Mouse (Mus musculus) right cerebral cortex, postnatal 14 days (tissue): ENCODE measurements around the gene Myo1d.
A peak's percentile ranks its signal among the peaks of the same experiment; 100 is the strongest.

Experiments used
- DNase-seq: peaks from one replicate; pipeline ENCODE4 v3.0.0; 2022

Myo1d gene

GRCm38 (mm10) chr11:80529149-80529548 is 250.7 kb downstream of the Myo1d start:
- no peak for DNase-seq

DNA sequence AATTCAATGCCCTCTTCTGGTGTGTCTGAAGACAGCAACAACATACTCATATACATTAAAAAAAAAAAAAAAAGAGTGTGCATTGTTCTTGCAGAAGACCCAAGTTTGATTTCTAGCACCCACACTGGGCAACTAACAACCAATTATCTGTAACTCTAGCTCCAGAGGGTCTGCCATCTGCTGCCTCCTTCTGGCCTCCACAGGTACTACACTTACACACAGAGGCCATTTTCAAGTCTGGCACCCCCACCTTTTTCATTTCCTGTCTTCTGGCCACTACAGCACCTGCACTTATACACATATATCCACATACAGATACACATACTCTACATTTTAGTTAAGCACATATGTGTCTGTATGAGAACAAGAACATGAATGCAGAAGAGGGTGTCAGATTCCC is 252.1 kb downstream of the Myo1d start:
- no peak for DNase-seq

DNA sequence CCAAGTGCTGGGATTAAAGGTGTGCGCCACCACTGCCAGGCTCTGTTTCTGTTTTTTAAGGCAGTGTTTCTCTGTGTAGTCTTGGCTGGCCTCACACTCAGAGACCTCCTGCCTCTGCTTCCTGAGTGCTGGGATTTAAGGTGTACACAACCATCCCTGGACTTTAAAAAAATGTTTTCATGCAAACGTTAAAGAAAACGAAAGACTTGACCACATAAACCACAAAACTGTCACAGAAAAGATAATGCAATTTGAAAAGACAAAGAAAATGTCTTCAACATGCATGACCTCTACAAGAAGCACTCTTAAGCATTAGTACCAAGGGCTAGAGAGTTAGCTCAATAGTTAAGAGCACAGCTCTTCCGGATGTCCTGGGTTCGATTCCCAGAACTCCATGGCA is 255.6 kb downstream of the Myo1d start:
- no peak for DNase-seq

- no peak for DNase-seq
Observed at GRCm38 (mm10) chr11:80523410-80523809, 256.4 kb downstream of the Myo1d start.

DNA sequence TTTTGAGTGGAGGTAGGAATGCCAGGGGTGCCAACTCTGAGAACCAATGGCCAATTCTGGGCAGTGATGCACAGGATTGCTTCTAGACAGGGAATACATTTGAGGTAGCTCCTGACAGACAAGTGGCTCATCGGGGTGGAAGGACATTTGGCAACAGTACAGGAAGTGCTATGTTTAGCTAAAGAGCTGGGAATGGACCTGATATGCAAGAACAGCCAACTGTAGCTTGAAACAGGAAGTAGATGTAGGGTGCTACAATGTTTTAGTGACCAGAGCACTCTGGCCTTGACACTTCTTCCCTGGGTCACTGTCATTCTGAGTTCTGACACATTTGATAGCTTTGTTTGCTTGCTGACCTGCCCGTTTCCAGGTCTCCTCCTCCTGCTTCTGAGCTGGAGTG is 257.0 kb downstream of the Myo1d start:
- DNase-seq = no peak

DNA sequence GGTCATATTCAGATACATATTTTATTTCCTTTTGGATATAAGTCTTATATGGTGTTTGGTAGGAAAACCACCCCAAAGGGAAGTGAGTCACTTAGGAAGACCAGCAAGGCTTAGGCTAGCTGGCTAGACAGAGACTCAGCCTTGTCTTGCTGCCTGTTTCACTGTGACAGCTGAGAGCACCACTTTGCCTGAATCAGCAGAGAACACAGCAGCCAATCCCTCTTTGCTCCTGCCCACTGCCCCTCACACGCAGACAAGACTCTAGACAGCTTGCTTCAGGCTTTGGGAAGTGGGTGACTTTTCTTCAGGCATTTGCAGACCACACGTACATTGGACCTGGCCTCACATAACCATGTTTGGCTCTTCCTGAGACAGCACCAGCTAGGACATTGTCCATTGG is 258.7 kb downstream of the Myo1d start:
- DNase-seq = no peak

DNA sequence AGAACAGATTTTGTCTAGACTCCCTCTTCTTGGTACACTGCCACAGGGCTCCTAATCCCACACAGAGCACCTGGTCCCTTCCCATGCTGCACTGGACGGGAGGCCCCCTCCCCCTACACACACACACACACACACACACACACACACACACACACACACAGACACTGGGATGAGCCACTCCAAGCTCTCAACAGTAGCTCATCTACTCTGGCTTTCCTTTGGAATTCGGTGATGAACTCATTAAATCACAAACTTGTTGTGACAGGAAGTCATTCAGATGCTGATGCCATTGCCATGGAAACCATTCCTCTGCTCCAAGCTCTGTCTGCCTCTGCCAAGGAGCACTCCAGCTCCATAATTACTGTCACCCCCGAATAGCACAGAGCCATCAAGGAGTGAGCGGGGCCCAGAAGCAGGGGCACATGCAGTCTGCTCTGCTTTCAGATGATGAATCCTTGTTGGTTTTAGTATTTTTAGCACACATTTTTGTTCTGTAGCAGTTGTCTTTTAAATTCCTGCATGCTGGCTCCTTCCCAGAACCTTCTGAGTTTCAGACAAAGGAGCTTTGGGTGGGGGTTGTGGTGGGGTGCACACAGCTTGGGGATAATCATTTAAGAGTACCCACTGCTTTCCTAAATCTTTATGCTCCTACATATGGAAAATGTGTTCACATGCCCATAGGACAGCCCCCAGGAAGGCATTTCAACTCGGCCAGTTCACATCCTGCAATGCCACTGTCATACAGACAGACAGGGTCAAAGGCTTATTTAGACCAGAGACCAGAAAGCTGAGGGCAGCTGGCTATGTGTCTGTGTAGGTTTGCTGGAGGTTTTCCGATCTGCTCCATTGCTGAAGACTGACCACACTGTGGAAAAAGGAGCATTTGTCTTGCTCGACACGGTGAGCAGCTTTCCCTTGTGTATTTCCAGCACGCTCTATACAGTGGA is 261.1 kb downstream of the Myo1d start:
- peak; percentile 51 for DNase-seq

DNA sequence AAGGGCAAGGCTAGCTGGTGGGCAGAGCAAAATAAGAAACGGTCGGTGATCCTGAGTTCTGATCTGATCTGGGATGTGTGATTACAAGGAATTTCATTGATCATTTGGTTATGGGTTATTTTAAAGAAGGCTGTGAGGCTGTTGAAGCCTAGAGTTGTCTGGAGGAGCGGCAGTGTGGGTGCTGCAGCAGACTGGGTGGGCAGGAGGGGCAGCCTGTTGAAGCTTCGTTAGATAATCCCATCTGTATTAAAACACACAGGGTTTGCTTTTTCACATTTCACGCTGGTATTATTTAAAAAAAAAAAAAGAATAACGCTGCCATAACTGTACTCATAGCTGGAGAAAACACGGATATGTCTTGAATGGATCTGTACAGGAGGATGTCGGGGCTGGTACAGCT is 263.9 kb downstream of the Myo1d start:
- DNase-seq = no peak

GRCm38 (mm10) chr11:80515346-80515745 is 264.5 kb downstream of the Myo1d start:
- no peak for DNase-seq

GRCm38 (mm10) chr11:80513796-80514195 is 266.0 kb downstream of the Myo1d start:
- no peak for DNase-seq

DNA sequence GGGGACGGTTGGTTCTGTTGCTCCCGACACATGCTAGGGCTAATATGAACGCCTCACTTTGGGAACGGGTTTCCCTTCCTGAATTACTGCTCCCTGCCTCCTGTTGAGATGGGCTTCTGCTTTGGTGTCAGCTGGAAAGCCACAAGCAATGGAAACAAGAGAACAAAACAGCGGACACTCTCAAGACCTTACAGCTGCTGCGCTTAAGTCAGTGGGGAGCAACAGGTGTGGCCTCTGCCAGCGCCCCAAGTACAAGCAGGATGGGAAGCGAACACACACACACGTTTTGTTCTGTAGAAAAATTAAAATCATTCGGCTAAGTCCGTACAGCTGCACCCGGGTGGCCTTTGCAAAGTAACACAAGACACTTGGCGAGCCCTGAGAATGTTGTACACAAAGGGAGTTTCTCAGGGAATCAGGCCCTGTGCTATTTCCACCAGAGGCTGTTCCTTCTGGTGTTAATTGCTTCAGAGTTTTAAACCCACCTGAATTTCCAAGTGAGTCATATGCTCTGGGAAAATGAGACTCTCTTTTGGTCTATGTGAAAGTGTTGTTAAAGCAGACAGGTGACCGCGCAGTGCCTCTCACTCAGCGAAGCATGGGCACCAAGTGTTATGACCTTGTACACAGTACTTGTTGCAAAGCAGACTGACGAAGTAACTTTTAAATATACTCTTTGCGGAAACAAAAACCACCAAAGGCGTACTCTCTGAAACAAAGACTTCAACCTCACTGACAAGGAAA is 267.3 kb downstream of the Myo1d start:
- no peak for DNase-seq

GRCm38 (mm10) chr11:80510124-80510523 is 269.7 kb downstream of the Myo1d start:
- DNase-seq = no peak

- DNase-seq = no peak
Observed at GRCm38 (mm10) chr11:80509176-80509506, 270.7 kb downstream of the Myo1d start.

GRCm38 (mm10) chr11:80508361-80509175 is 271.3 kb downstream of the Myo1d start:
- DNase-seq = no peak

- DNase-seq = no peak
Observed at GRCm38 (mm10) chr11:80507791-80508190, 272.0 kb downstream of the Myo1d start.

DNA sequence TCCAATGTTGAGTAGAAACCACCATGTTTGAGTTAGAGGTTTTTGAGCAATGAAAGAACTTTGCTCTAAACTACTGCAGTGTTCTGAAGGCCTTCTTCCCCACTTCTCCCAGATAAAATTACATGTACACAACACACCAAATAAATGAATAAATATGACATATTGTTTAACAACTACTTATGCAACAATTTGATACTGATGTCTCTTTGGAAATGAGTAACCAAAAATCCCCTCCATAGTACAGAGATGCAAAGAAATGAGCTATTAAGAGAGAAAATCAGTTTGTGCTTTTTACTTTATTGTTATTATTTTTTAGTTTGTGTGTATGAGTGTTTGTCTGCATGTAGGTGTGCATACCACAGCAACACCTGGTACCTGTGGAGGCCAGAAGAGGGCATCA is 273.3 kb downstream of the Myo1d start:
- no peak for DNase-seq

DNA sequence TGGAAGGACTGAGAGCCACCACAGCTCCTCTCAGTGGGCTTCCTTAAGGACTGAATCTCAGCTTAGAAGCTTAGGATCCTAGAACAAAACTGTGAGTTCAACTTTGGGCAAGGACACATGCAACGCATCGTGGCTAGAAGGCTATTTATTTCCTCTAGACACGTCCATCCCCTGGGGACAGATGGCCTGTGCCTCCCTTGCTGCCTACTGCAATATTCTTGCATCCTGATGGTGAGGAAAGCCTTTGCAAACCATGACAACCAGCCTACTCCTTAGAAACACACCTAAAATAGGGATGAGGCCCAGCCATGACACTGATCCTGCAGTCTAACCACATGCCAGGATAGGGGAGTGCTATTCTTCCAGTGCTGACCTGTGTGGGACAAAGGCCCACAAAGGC is 274.2 kb downstream of the Myo1d start:
- no peak for DNase-seq

GRCm38 (mm10) chr11:80504519-80505385 is 275.1 kb downstream of the Myo1d start:
- DNase-seq = no peak

GRCm38 (mm10) chr11:80503726-80504452 is 275.9 kb downstream of the Myo1d start:
- DNase-seq = peak; percentile 90

DNA sequence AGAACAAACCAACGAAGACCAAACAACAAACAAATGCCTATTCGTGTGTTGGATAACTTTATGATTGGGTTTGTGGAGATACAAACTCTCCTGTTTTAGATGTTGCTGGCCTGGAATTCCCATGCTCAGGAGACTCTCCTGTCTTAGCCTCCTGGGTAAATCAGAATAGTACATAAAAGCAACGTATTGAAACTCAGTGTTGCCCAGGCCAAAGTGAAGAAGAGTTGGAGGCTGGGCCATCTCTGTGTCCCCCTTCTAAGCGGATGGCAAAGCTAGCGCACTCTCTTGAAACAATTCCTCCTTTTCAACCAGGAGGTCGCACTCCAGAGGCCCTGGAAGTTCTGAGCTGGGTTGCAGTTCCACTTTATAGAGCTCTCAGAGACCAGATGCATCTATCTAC is 276.5 kb downstream of the Myo1d start:
- DNase-seq = no peak

- DNase-seq = no peak
Observed at GRCm38 (mm10) chr11:80499550-80499952, 280.3 kb downstream of the Myo1d start.
